Mouse (Mus musculus) heart, postnatal 0 days (tissue): ENCODE measurements at regions not wholly inside any gene's neighbourhood (a gene's known extent, or its start where the extent isn't known, plus 50 kb on each side); places are given as distances from the start of the nearest gene placed in this dataset.

Experiments used
- CTCF ChIP-seq: IDR thresholded peaks from 2 replicates; pipeline ENCODE4 v1.5.1; 2016; ENCODE audit warnings: antibody characterized with exemption, control low read depth, low read depth
- EP300 ChIP-seq: IDR thresholded peaks from 2 replicates; pipeline ENCODE4 v1.6.1; 2016; ENCODE audit warnings: antibody characterized with exemption, low read depth

DNA sequence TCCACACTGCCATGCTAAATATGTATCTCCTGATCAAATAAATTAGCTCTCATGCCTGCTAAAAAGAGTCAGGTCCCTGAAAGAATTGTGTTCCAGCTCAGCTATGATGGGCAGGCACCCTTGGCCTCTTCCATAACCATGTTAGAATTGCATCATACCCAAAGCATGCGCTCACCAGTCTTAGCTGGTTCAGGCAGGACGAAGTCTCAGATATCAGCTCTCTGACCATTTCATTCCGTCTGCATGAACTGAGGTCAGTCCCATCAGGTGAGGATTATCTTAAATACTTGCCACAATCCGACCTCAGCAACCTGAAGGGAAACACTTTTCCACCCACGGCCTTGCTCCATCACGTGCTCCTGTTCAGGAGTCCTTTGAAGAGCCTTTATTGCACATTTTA lies 101.3 kb upstream of the Rreb1 start:
- TF ChIP-seq CTCF (no peak), EP300 (no peak)
